Mouse (Mus musculus): ENCODE data around the gene Naip5. TPM values are rescaled to one million over a fixed set of nuclear protein-coding genes. Genes with fewer than 3 reads are reported as not detected.
"Not testable (repeated sequence)": the region's sequence is repeated elsewhere in the genome, so short reads cannot be mapped to it uniquely, and the experiment has no call there.

Naip5 gene
- under 1 TPM; 0.10 to 0.13 TPM for total RNA-seq (2021)
- long read RNA-seq, experiment 1, result 0 reads
- long read RNA-seq, experiment 2, result 0 reads

GRCm38 (mm10) chr13:100246223-100246622 lies at the start of gene Naip5:
TSS of gene Naip5 (minus strand) at chr13:100246323.
- not testable (repeated sequence) for DNase-seq

DNA sequence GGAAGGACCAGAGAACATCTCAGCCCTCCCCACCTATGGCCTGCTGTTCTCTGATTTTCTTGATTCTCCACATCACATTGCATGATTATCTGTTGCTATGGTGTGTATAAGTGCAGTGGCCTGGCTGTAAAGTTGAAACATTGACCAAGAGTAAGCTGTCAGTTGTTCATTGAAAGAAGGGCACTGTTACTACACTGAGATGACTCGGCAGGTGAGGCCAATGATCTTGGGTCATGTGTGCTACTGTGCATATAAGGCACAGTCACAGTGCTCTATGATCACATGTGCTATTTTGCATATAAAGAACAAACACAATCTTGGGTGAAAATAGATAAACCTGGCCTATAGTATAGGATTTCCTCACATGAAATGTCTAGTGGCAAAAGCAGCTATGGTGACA lies 38.5 kb upstream of the Naip5 start:
- DNase-seq, result no peak

- not testable (repeated sequence) for DNase-seq
Measured at GRCm38 (mm10) chr13:100271474-100272132, 25.5 kb upstream of the Naip5 start.

DNA sequence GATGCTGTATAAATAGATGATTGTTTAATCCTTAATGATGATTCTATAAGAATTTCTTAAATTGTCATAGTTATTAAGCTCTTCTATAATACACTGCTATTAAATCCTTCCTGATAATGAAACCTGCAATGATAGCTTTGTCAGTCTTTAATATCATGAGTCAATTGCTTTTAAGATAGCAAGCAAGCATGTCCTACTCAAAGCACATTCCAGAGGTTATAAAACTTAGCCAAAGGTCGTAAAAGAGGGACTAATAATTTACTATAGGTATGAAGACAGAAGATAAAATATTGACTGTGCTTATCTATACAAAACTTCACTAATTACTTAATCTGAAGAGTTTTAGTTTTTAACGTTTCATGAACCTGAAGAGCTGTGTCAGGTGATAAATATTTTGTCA lies 10.9 kb upstream of the Naip5 start:
- DNase-seq, result not testable (repeated sequence)

- DNase-seq, result not testable (repeated sequence)
Measured at GRCm38 (mm10) chr13:100255925-100256324, 9.8 kb upstream of the Naip5 start.

- not testable (repeated sequence) for DNase-seq
Measured at GRCm38 (mm10) chr13:100251897-100252296, 5.8 kb upstream of the Naip5 start.

GRCm38 (mm10) chr13:100246896-100247519 lies 885 bp upstream of the Naip5 start:
- DNase-seq, result not testable (repeated sequence)

GRCm38 (mm10) chr13:100243702-100244101 lies 2.4 kb downstream of the Naip5 start:
- no peak for DNase-seq

GRCm38 (mm10) chr13:100213683-100214082 lies 32.4 kb downstream of the Naip5 start:
- not testable (repeated sequence) for DNase-seq

DNA sequence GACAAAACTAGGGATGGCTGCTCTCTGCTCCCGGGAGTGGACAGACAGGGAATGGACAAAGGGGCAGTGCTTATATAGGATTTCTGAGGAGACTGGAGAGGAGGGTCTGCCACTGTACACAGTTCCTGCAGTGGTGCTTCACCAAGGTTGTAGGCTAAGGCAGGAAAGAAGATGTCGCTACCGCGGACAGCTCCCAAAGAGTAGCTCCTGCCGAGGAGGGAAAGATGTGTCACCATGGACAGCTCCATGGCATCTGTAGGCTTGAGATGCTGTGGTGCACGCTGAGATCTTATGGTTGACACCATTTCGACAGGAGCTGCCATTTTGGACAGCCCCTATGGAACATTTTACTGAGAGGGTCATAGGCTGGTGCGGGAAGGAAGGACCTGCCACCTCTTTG lies 35.6 kb downstream of the Naip5 start:
- no peak for DNase-seq

GRCm38 (mm10) chr13:100203319-100203718 lies 42.8 kb downstream of the Naip5 start:
- DNase-seq, result no peak

DNA sequence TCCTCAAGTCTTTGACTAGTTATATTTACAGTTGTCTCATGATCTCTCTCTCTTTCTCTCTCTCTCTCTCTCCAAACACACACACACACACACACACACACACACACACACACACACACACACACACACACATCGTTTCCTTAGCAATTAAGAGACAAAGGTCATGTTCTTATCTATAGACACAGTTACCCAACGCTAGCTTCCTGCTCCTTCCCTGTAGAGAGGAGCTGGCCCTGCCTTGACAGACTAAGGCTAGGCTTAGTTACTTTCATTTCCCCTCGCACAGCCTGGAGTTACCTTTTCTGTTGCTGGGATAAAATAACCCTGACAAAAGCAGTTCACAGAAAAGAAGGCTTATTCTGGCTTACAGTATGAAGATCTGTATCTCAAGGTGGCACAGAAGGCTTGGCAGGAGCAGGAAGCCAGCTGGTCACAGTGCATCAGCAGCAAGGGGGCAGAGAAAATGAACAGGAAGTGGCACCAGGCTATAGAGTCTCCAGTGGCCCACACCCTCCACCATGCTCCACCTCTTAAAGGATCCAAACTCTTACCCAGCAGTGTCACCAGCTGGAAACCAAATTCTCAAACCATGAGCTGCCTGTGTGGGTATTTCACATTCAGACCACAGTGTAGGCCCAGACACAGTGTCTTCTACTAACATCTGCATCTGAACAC lies 44.3 kb downstream of the Naip5 start, which contains the start of gene Naip2:
TSS of gene Naip2 (minus strand) at position 434 of the 675 bp plus-strand sequence.
- DNase-seq, result not testable (repeated sequence)

DNA sequence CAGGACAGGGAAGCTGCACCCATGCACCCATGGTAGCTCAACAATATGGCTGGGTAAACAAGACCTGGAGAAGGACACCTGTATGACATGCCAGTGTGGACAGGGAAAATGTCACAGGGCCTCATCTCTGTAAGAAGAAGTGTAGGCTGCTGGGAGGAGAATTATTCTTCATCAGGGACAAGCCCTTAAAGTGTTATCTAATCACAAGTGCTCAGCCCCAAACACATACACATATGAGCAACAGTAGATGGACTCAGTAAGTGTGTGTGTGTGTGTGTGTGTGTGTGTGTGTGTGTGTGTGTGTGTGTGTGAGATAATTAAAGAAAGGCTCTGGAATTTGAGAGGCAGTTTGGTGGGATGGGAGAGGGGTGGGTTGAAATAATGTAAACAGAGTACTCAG lies 45.3 kb downstream of the Naip5 start:
- no peak for DNase-seq

GRCm38 (mm10) chr13:100195421-100195820 lies 50.7 kb downstream of the Naip5 start:
- no peak for DNase-seq

GRCm38 (mm10) chr13:100183111-100183510 lies 63.0 kb downstream of the Naip5 start:
- not testable (repeated sequence) for DNase-seq

- not testable (repeated sequence) for DNase-seq
Measured at GRCm38 (mm10) chr13:100174360-100174759, 71.8 kb downstream of the Naip5 start.

DNA sequence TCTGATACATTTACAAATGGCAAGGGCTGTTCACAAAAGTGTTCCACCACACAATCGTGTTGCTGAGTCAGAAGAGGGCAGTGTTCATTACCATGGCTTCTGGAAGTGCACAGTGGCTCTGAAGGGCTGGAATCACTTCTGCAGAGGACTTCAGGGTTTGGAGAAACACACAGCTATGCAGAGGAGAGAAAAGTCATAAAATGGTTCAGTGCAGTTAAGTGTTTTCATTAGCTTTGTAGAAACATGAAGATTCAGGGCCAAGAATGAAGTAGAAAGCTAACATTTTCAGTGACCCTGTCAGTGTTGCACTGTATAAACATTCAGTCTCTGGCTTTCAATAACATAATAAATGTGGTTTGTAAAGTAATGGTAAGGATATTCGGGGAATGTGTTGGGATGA lies 79.7 kb downstream of the Naip5 start:
- not testable (repeated sequence) for DNase-seq

- DNase-seq, result not testable (repeated sequence)
Measured at GRCm38 (mm10) chr13:100162467-100162866, 83.7 kb downstream of the Naip5 start.

Other genes with a start within 250 kb of the Naip5 start
- gene Mccc2, start 230.7 kb downstream of the Naip5 start, total RNA-seq (2021), result 10 to 100 TPM; 33.3 to 34.5 TPM
- 10 to 100 TPM; 13.9 to 17.4 TPM for gene Bdp1, start 142.3 kb downstream of the Naip5 start, total RNA-seq (2021)
- gene Serf1, start 138.3 kb downstream of the Naip5 start, total RNA-seq (2021), result 1 to 10 TPM; 4.7 to 7.8 TPM
- 10 to 100 TPM; 12.7 to 13.2 TPM for gene Smn1, start 121.5 kb downstream of the Naip5 start, total RNA-seq (2021)
- gene Naip2, start 44.2 kb downstream of the Naip5 start, total RNA-seq (2021), result under 1 TPM; 0.18 to 0.21 TPM
- under 1 TPM; 0.10 to 0.16 TPM for gene Naip6, start 71.4 kb upstream of the Naip5 start, total RNA-seq (2021)
- gene Naip1, start 206.5 kb upstream of the Naip5 start, total RNA-seq (2021), result not detected
- gene Gtf2h2, start 246.3 kb upstream of the Naip5 start, total RNA-seq (2021), result 10 to 100 TPM; 19.2 to 19.8 TPM